Mouse (Mus musculus): ENCODE results near the gene Ldb3. TPM values are rescaled to one million over a fixed set of nuclear protein-coding genes. Genes with fewer than 3 reads are reported as not detected.

Gene Ldb3
- polyA plus RNA-seq, 1 experiment: 0.54 TPM

GRCm38 (mm10) chr14:34590017-34590570 is 1.6 kb upstream of the Ldb3 start:
- TF ChIP-seq POLR2A (IDR thresholded peaks at IDR 0.05; ENCODE audit: control insufficient read depth, low read depth, low read length): no peak
- TF ChIP-seq CTCF (IDR thresholded peaks at IDR 0.05; ENCODE audit: control insufficient read depth, insufficient read depth, insufficient replicate concordance, low read depth, low read length): no peak
- Histone ChIP-seq H3K36me3 (ENCODE audit: control insufficient read depth, insufficient read depth, low read length) (no peaks in the 10 kb centered on the region), H3K27me3 (ENCODE audit: control insufficient read depth, insufficient read depth, low read length) (no peaks in the 10 kb centered on the region), H3K4me1 (ENCODE audit: control insufficient read depth, insufficient read depth, low read length) (peaks cover 15% of the 10 kb centered on the region), H3K4me3 (ENCODE audit: control insufficient read depth, low read depth, low read length) (no peak overlapping the region), H3K27ac (ENCODE audit: control insufficient read depth, insufficient read depth, low read depth, low read length) (no peak overlapping the region)

GRCm38 (mm10) chr14:34589185-34589713 is 767 bp upstream of the Ldb3 start:
- no peak for TF ChIP-seq POLR2A (IDR thresholded peaks at IDR 0.05; ENCODE audit: control insufficient read depth, low read depth, low read length)
- H3K4me3 ChIP-seq (ENCODE audit: control insufficient read depth, low read depth, low read length): no peak overlapping the region
- H3K27me3 ChIP-seq (ENCODE audit: control insufficient read depth, insufficient read depth, low read length): no peaks in the 10 kb centered on the region
- peaks cover 15% of the 10 kb centered on the region for H3K4me1 ChIP-seq (ENCODE audit: control insufficient read depth, insufficient read depth, low read length)
- H3K36me3 ChIP-seq (ENCODE audit: control insufficient read depth, insufficient read depth, low read length): no peaks in the 10 kb centered on the region
- no peak overlapping the region for H3K27ac ChIP-seq (ENCODE audit: control insufficient read depth, insufficient read depth, low read depth, low read length)

- Histone ChIP-seq H3K4me1 (ENCODE audit: control insufficient read depth, insufficient read depth, low read length) (peaks cover 15% of the 10 kb centered on the region), H3K27ac (ENCODE audit: control insufficient read depth, insufficient read depth, low read depth, low read length) (no peak overlapping the region; the same call in 1 of the 2 replicates), H3K4me3 (ENCODE audit: control insufficient read depth, low read depth, low read length) (no peak overlapping the region), H3K36me3 (ENCODE audit: control insufficient read depth, insufficient read depth, low read length) (no peaks in the 10 kb centered on the region), H3K27me3 (ENCODE audit: control insufficient read depth, insufficient read depth, low read length) (no peaks in the 10 kb centered on the region)
- TF ChIP-seq POLR2A (IDR thresholded peaks at IDR 0.05; ENCODE audit: control insufficient read depth, low read depth, low read length) (no peak), CTCF (IDR thresholded peaks at IDR 0.05; ENCODE audit: control insufficient read depth, insufficient read depth, insufficient replicate concordance, low read depth, low read length) (no peak)
Observed at GRCm38 (mm10) chr14:34588005-34588404, 477 bp downstream of the Ldb3 start.

DNA sequence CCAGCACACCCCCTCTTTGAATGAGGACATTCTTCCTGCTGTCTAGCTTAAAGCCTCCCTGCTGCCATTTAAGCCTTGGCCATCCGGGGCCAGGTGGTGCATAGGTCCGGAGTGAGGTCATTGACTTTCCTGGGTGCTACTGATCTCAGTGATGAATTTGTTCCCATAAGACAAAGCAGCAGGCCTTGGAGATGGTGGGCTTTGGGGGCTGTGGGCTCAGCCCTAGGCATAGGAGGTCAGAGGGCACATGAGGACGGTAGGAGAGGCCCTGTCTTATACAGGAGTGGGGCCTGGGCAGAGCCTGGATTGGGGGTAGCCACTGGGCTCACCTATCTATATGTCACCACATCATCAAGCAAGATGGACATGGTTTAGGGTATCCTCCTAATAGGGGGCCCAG is 1.6 kb downstream of the Ldb3 start:
- TF ChIP-seq POLR2A (IDR thresholded peaks at IDR 0.05; ENCODE audit: control insufficient read depth, low read depth, low read length) (no peak), CTCF (IDR thresholded peaks at IDR 0.05; ENCODE audit: control insufficient read depth, insufficient read depth, insufficient replicate concordance, low read depth, low read length) (no peak)
- Histone ChIP-seq H3K4me1 (ENCODE audit: control insufficient read depth, insufficient read depth, low read length) (peaks cover 9% of the 10 kb centered on the region), H3K27ac (ENCODE audit: control insufficient read depth, insufficient read depth, low read depth, low read length) (no peak overlapping the region), H3K36me3 (ENCODE audit: control insufficient read depth, insufficient read depth, low read length) (no peaks in the 10 kb centered on the region), H3K4me3 (ENCODE audit: control insufficient read depth, low read depth, low read length) (no peak overlapping the region), H3K27me3 (ENCODE audit: control insufficient read depth, insufficient read depth, low read length) (no peaks in the 10 kb centered on the region)

GRCm38 (mm10) chr14:34585358-34586105 is 3.0 kb downstream of the Ldb3 start:
- Histone ChIP-seq H3K36me3 (ENCODE audit: control insufficient read depth, insufficient read depth, low read length) (no peaks in the 10 kb centered on the region), H3K27ac (ENCODE audit: control insufficient read depth, insufficient read depth, low read depth, low read length) (no peak overlapping the region), H3K27me3 (ENCODE audit: control insufficient read depth, insufficient read depth, low read length) (no peaks in the 10 kb centered on the region), H3K4me3 (ENCODE audit: control insufficient read depth, low read depth, low read length) (no peak overlapping the region), H3K4me1 (ENCODE audit: control insufficient read depth, insufficient read depth, low read length) (no peaks in the 10 kb centered on the region; the same call in 1 of the 2 replicates)
- TF ChIP-seq POLR2A (IDR thresholded peaks at IDR 0.05; ENCODE audit: control insufficient read depth, low read depth, low read length) (no peak), CTCF (IDR thresholded peaks at IDR 0.05; ENCODE audit: control insufficient read depth, insufficient read depth, insufficient replicate concordance, low read depth, low read length) (no peak)

GRCm38 (mm10) chr14:34582740-34583427 is 5.6 kb downstream of the Ldb3 start:
- H3K4me1 ChIP-seq (ENCODE audit: control insufficient read depth, insufficient read depth, low read length): no peaks in the 10 kb centered on the region; the same call in 1 of the 2 replicates
- no peak for TF ChIP-seq CTCF (IDR thresholded peaks at IDR 0.05; ENCODE audit: control insufficient read depth, insufficient read depth, insufficient replicate concordance, low read depth, low read length)
- no peak for TF ChIP-seq POLR2A (IDR thresholded peaks at IDR 0.05; ENCODE audit: control insufficient read depth, low read depth, low read length)
- no peaks in the 10 kb centered on the region for H3K27me3 ChIP-seq (ENCODE audit: control insufficient read depth, insufficient read depth, low read length)
- H3K27ac ChIP-seq (ENCODE audit: control insufficient read depth, insufficient read depth, low read depth, low read length): no peak overlapping the region
- no peak overlapping the region for H3K4me3 ChIP-seq (ENCODE audit: control insufficient read depth, low read depth, low read length)
- H3K36me3 ChIP-seq (ENCODE audit: control insufficient read depth, insufficient read depth, low read length): no peaks in the 10 kb centered on the region

DNA sequence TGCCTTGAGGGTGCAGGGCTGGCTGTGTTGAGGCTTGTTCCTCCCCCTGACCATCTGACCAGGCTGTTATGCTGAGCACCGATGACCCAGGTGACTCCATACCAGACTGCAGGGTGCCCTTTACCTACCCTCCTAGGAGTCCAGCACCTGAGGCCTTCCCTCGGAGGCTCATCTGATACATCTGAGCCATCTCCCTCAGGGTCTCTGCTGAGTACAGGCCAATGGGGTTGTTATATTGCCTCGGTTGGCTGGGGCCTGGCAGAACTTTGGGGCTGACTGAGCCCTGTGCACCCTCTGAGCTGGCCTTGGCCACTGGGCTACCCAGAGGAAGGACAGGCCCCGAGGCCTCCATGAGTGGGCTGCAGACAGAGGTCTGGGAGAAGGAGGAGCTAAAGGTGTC is 11.6 kb downstream of the Ldb3 start:
- no peak for TF ChIP-seq POLR2A (IDR thresholded peaks at IDR 0.05; ENCODE audit: control insufficient read depth, low read depth, low read length)
- TF ChIP-seq CTCF (IDR thresholded peaks at IDR 0.05; ENCODE audit: control insufficient read depth, insufficient read depth, insufficient replicate concordance, low read depth, low read length): no peak
- no peaks in the 10 kb centered on the region for H3K27me3 ChIP-seq (ENCODE audit: control insufficient read depth, insufficient read depth, low read length)
- H3K36me3 ChIP-seq (ENCODE audit: control insufficient read depth, insufficient read depth, low read length): no peaks in the 10 kb centered on the region
- H3K27ac ChIP-seq (ENCODE audit: control insufficient read depth, insufficient read depth, low read depth, low read length): no peak overlapping the region
- H3K4me1 ChIP-seq (ENCODE audit: control insufficient read depth, insufficient read depth, low read length): no peaks in the 10 kb centered on the region
- H3K4me3 ChIP-seq (ENCODE audit: control insufficient read depth, low read depth, low read length): no peak overlapping the region

Measured in testis, adult 2 months (tissue).